Mouse (Mus musculus) limb, embryonic 11.5 days (tissue): ENCODE results near the gene Cenpa. TPM values are rescaled to one million over a fixed set of nuclear protein-coding genes. Genes with fewer than 3 reads are reported as not detected.
A peak's percentile ranks its signal among the peaks of the same experiment; 100 is the strongest.

Source experiments
- ATAC-seq: fragments of 200-750 bp; cut with Nextera tagmentation; 2 replicates; pipeline ENCODE4 v1.8.0; 2017; ENCODE audit warnings: low read depth; ENCODE audit not compliant: insufficient number of reproducible peaks, low FRiP score, low TSS enrichment
- DNase-seq: peaks from one replicate; pipeline ENCODE4 v3.0.0-alpha.2; 2015; ENCODE audit warnings: low spot score
- H3K27ac ChIP-seq: fragments of 300-500 bp; sonication (generic); replicated peaks from 2 replicates; pipeline ENCODE4 v1.5.1; 2014; ENCODE audit warnings: low read depth, mild to moderate bottlenecking, low read length
- H3K27me3 ChIP-seq: fragments of 300-500 bp; sonication (generic); 2 replicates; pipeline ENCODE4 v1.6.1; 2014; ENCODE audit warnings: mild to moderate bottlenecking, low read length, mixed read lengths; ENCODE audit not compliant: control insufficient read depth, insufficient read depth
- H3K36me3 ChIP-seq: fragments of 300-500 bp; sonication (generic); 2 replicates; pipeline ENCODE4 v1.6.1; 2014; ENCODE audit warnings: mild to moderate bottlenecking, low read length, moderate library complexity, mixed read lengths; ENCODE audit not compliant: control insufficient read depth, insufficient read depth
- H3K4me1 ChIP-seq: fragments of 300-500 bp; sonication (generic); 2 replicates; pipeline ENCODE4 v1.6.1; 2014; ENCODE audit warnings: low read length, mixed read lengths; ENCODE audit not compliant: control insufficient read depth, insufficient read depth
- H3K4me2 ChIP-seq: fragments of 300-500 bp; sonication (generic); 2 replicates; pipeline ENCODE4 v1.6.1; 2014; ENCODE audit warnings: low read depth, mild to moderate bottlenecking, moderate library complexity; ENCODE audit not compliant: severe bottlenecking
- H3K4me3 ChIP-seq: fragments of 300-500 bp; sonication (generic); 2 replicates; pipeline ENCODE4 v1.5.1; 2014; ENCODE audit warnings: low read depth, low read length
- H3K9ac ChIP-seq: fragments of 300-500 bp; sonication (generic); 2 replicates; pipeline ENCODE4 v1.6.1; 2014; ENCODE audit warnings: mild to moderate bottlenecking, low read length
- H3K9me3 ChIP-seq: fragments of 300-500 bp; sonication (generic); 2 replicates; pipeline ENCODE4 v1.6.1; 2016; ENCODE audit warnings: low read length; ENCODE audit not compliant: control insufficient read depth
- WGBS: fragments of 180-500 bp; shearing (Covaris S2); extraction: QIAGEN DNeasy Blood & Tissue Kit; methylation state at CpG from one replicate; pipeline ENCODE4 v1.1.7; 2014; 5-methylcytosine and 5-hydroxymethylcytosine counted together
- polyA plus RNA-seq: library from polyadenylated mRNA; unstranded; fragments of >200 nt; fragmentation: Nextera tagmentation; extraction: Ambion mirVana; gene quantifications from 2 replicates; pipeline ENCODE4 v1.2.1, GENCODE M21; 2014

Gene Cenpa
- polyA plus RNA-seq, 1 experiment from 2014 or later: 533 TPM

GRCm38 (mm10) chr5:30712441-30713298 is 46.1 kb downstream of the Cenpa start:
- 0 out of 2 replicates have a peak overlapping the region, but pooled peaks have one; percentile 47 for H3K9ac ChIP-seq
- under 1% methylated on average over 41 of the region's 43 CpGs for WGBS
- H3K27me3 ChIP-seq: peaks cover 25% of the 10 kb centered on the region
- H3K36me3 ChIP-seq: no peaks in the 10 kb centered on the region
- DNase-seq (peak; percentile 57), ATAC-seq (peak; percentile 14; the same call in 1 of the 2 replicates)
- peaks cover 12% of the 10 kb centered on the region for H3K4me1 ChIP-seq
- peak overlapping the region; percentile 70 for H3K4me2 ChIP-seq
- peak overlapping the region; percentile 39 for H3K4me3 ChIP-seq
- H3K9me3 ChIP-seq: no peaks in the 10 kb centered on the region
- no peak overlapping the region for H3K27ac ChIP-seq

- DNase-seq (no peak), ATAC-seq (no peak)
- H3K36me3 ChIP-seq: no peaks in the 10 kb centered on the region
- H3K4me3 ChIP-seq: peak overlapping the region; percentile 39
- no peaks in the 10 kb centered on the region for H3K9me3 ChIP-seq
- H3K4me2 ChIP-seq: peak overlapping the region; percentile 70
- peak overlapping the region; percentile 47; the same call in 1 of the 2 replicates for H3K9ac ChIP-seq
- H3K27me3 ChIP-seq: peaks cover 25% of the 10 kb centered on the region
- no peak overlapping the region for H3K27ac ChIP-seq
- H3K4me1 ChIP-seq: peaks cover 12% of the 10 kb centered on the region
- WGBS: under 1% methylated on average over 20 of the region's 20 CpGs
Measured at GRCm38 (mm10) chr5:30713299-30713675, 46.7 kb downstream of the Cenpa start.

- ATAC-seq (no peak), DNase-seq (no peak)
- Histone ChIP-seq H3K9me3 (no peaks in the 10 kb centered on the region), H3K4me3 (peak overlapping the region; percentile 39), H3K4me1 (peaks cover 12% of the 10 kb centered on the region), H3K27ac (no peak overlapping the region), H3K4me2 (peak overlapping the region; percentile 70), H3K27me3 (peaks cover 25% of the 10 kb centered on the region), H3K36me3 (no peaks in the 10 kb centered on the region), H3K9ac (0 out of 2 replicates have a peak overlapping the region, but pooled peaks have one; percentile 47)
- 25% methylated on average over 11 of the region's 11 CpGs for WGBS
Measured at GRCm38 (mm10) chr5:30713691-30714090, 47.1 kb downstream of the Cenpa start.

- Histone ChIP-seq H3K27ac (no peak overlapping the region), H3K4me1 (peaks cover 12% of the 10 kb centered on the region), H3K27me3 (peaks cover 25% of the 10 kb centered on the region), H3K36me3 (no peaks in the 10 kb centered on the region), H3K9me3 (no peaks in the 10 kb centered on the region), H3K9ac (no peak overlapping the region), H3K4me3 (no peak overlapping the region), H3K4me2 (no peak overlapping the region)
- ATAC-seq: no peak
- DNase-seq: no peak
- 88% methylated on average over 2 of the region's 2 CpGs for WGBS
Measured at GRCm38 (mm10) chr5:30716311-30716710, 49.7 kb downstream of the Cenpa start.

- 84% methylated on average over 4 of the region's 4 CpGs for WGBS
- no peaks in the 10 kb centered on the region for H3K9me3 ChIP-seq
- H3K27me3 ChIP-seq: peaks cover 22% of the 10 kb centered on the region
- no peak overlapping the region for H3K4me2 ChIP-seq
- no peak overlapping the region for H3K9ac ChIP-seq
- ATAC-seq (no peak), DNase-seq (no peak)
- H3K27ac ChIP-seq: no peak overlapping the region
- no peak overlapping the region for H3K4me3 ChIP-seq
- peaks cover 9% of the 10 kb centered on the region for H3K4me1 ChIP-seq
- H3K36me3 ChIP-seq: no peaks in the 10 kb centered on the region
Measured at GRCm38 (mm10) chr5:30717506-30717905, 50.9 kb downstream of the Cenpa start.

- no peak for DNase-seq
- peaks cover 4% of the 10 kb centered on the region; the same call in 1 of the 2 replicates for H3K4me1 ChIP-seq
- H3K9me3 ChIP-seq: no peaks in the 10 kb centered on the region
- no peak overlapping the region for H3K4me3 ChIP-seq
- WGBS: 89% methylated on average over 10 of the region's 10 CpGs
- no peak overlapping the region for H3K4me2 ChIP-seq
- no peak for ATAC-seq
- H3K27me3 ChIP-seq: peaks cover 15% of the 10 kb centered on the region
- H3K36me3 ChIP-seq: no peaks in the 10 kb centered on the region
- no peak overlapping the region for H3K9ac ChIP-seq
- H3K27ac ChIP-seq: no peak overlapping the region
Measured at GRCm38 (mm10) chr5:30717991-30718703, 51.6 kb downstream of the Cenpa start.

GRCm38 (mm10) chr5:30721935-30722334 is 55.4 kb downstream of the Cenpa start:
- DNase-seq: no peak
- WGBS: 86% methylated on average over 8 of the region's 8 CpGs
- no peak for ATAC-seq

More at GRCm38 (mm10) chr5:30721935-30722334, 55.4 kb downstream of the Cenpa start:
- Histone ChIP-seq H3K27ac (no peak overlapping the region), H3K27me3 (no peaks in the 10 kb centered on the region), H3K4me1 (no peaks in the 10 kb centered on the region), H3K4me2 (no peak overlapping the region), H3K4me3 (no peak overlapping the region), H3K36me3 (no peaks in the 10 kb centered on the region), H3K9me3 (no peaks in the 10 kb centered on the region), H3K9ac (no peak overlapping the region)
